Mouse (Mus musculus): ENCODE data around the gene Sik3. TPM values are rescaled to one million over a fixed set of nuclear protein-coding genes. Genes with fewer than 3 reads are reported as not detected.

Gene Sik3
- polyA plus RNA-seq, 1 experiment from 2014 or later: 13.6 TPM

DNA sequence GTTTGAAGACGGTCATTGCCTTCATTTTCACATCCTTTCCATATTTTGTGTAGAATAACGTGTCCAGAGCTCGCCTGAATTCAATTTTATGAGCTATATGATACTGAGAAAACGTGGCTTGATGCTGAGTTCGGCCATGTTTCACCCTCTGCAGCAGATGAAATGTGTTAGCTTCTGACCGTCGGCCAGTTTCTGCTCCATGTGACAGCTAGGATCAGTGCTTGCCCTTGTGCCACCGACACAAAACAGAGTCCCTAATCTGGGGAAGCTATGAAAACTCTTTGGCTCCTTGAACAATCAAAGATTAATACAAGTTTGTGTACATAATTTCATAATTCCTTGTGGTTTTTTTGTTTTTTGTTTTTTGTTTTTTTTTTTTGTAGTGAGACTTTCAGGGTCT, 178.6 kb downstream of the Sik3 start:
- H3K4me2 ChIP-seq: no peak overlapping the region
- ATAC-seq (replicated peaks): no peak
- no peak overlapping the region for H3K27ac ChIP-seq
- no peaks in the 10 kb centered on the region for H3K27me3 ChIP-seq (replicated peaks)
- H3K4me3 ChIP-seq: no peak overlapping the region
- peaks cover 5% of the 10 kb centered on the region; the same call in 1 of the 2 replicates for H3K36me3 ChIP-seq (replicated peaks)
- H3K9me3 ChIP-seq: no peaks in the 10 kb centered on the region
- no peak overlapping the region for H3K9ac ChIP-seq
- WGBS: 74% methylated on average over 8 of the region's 8 CpGs
- H3K4me1 ChIP-seq: 0 out of 2 replicates have a peak, but pooled peaks cover 4% of the 10 kb centered on the region

GRCm38 (mm10) chr9:46191644-46192043, 179.0 kb downstream of the Sik3 start:
- ATAC-seq (replicated peaks): no peak
- no peak overlapping the region for H3K9ac ChIP-seq

DNA sequence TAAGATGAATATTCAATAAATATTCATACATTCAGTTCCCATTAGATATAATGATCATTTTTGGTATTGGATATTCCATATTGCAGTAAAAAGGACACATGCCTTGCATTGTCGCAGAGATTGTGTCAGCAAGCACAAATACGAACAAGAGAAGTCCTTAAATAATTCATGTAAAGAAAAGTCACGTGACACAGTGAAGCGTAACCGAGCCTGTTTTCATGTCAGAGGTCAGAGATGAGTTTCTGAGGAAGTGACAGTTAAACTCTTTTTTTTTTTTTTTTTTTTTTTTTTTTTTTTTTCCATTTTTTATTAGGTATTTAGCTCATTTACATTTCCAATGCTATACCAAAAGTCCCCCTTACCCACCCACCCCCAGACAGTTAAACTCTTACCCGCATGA, 180.0 kb downstream of the Sik3 start:
- ATAC-seq (replicated peaks): no peak
- H3K4me1 ChIP-seq: 0 out of 2 replicates have a peak, but pooled peaks cover 4% of the 10 kb centered on the region
- H3K4me3 ChIP-seq: no peak overlapping the region
- H3K9me3 ChIP-seq: no peaks in the 10 kb centered on the region
- no peak overlapping the region for H3K27ac ChIP-seq
- no peak overlapping the region for H3K9ac ChIP-seq
- H3K36me3 ChIP-seq (replicated peaks): peaks cover 5% of the 10 kb centered on the region; the same call in 1 of the 2 replicates
- H3K4me2 ChIP-seq: no peak overlapping the region
- WGBS: 58% methylated on average over 6 of the region's 6 CpGs
- H3K27me3 ChIP-seq (replicated peaks): no peaks in the 10 kb centered on the region

More at GRCm38 (mm10) chr9:46191644-46192043, 179.0 kb downstream of the Sik3 start:
- Histone ChIP-seq H3K36me3 (replicated peaks) (peaks cover 5% of the 10 kb centered on the region; the same call in 1 of the 2 replicates), H3K4me2 (no peak overlapping the region), H3K4me1 (0 out of 2 replicates have a peak, but pooled peaks cover 4% of the 10 kb centered on the region), H3K27ac (no peak overlapping the region), H3K9me3 (no peaks in the 10 kb centered on the region), H3K4me3 (no peak overlapping the region), H3K27me3 (replicated peaks) (no peaks in the 10 kb centered on the region)
- WGBS: 17% methylated on average over 1 of the region's 1 CpGs

GRCm38 (mm10) chr9:46194809-46195208, 182.2 kb downstream of the Sik3 start:
- Histone ChIP-seq H3K4me3 (no peak overlapping the region), H3K9ac (no peak overlapping the region), H3K9me3 (no peaks in the 10 kb centered on the region), H3K4me2 (no peak overlapping the region), H3K27me3 (replicated peaks) (no peaks in the 10 kb centered on the region), H3K27ac (no peak overlapping the region), H3K36me3 (replicated peaks) (peaks cover 15% of the 10 kb centered on the region), H3K4me1 (no peaks in the 10 kb centered on the region)
- WGBS: 95% methylated on average over 8 of the region's 9 CpGs
- ATAC-seq (replicated peaks): no peak

DNA sequence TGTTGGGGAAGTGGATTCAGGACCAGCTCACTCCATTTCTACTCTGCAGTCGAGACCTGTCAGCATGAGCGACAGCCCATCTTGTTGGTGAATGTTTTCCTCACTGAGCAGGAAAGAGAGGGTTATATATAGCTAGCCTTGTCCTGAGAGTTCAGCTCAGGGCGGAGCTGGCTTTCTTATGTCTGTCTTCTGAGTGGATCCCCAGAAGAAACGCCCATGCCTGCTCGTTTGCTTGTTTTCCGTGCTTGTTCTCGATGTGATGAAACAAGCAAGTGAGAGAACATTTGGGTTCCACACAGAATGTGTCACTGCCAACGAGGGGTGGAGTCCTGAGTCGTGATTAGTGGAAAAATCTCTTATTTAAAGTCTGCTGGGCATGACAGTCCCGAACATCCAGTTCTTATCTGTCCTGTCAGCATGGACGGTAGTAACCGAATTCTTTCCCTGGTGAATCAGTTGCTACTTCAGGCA, 184.1 kb downstream of the Sik3 start:
- no peak overlapping the region for H3K4me2 ChIP-seq
- WGBS: 84% methylated on average over 12 of the region's 12 CpGs

DNA sequence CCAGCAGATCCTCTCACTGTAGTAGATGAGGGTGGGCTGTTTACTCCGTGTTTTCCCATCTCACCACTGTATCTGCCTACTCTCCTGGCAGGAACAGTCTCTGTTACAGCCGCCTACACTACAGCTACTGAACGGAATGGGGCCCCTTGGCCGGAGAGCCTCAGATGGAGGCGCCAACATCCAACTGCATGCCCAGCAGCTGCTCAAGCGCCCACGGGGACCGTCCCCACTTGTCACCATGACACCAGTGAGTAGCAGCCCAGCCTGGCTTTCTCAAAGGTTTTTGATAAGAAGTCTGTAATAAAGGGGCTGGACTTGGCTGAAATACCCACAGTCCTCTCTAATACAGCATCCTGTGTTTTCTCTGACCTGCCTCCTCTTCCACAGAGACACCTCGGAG, 185.8 kb downstream of the Sik3 start:
- H3K36me3 ChIP-seq (replicated peaks): peaks cover 20% of the 10 kb centered on the region
- 87% methylated on average over 9 of the region's 9 CpGs for WGBS

More for the DNA sequence above, 184.1 kb downstream of the Sik3 start:
- Histone ChIP-seq H3K36me3 (replicated peaks) (peaks cover 15% of the 10 kb centered on the region), H3K27me3 (replicated peaks) (no peaks in the 10 kb centered on the region), H3K4me1 (no peaks in the 10 kb centered on the region), H3K4me3 (no peak overlapping the region), H3K9ac (no peak overlapping the region), H3K27ac (no peak overlapping the region), H3K9me3 (no peaks in the 10 kb centered on the region)
- no peak for ATAC-seq (replicated peaks)

GRCm38 (mm10) chr9:46198936-46199335, 186.3 kb downstream of the Sik3 start:
- Histone ChIP-seq H3K36me3 (replicated peaks) (peaks cover 20% of the 10 kb centered on the region), H3K9me3 (no peaks in the 10 kb centered on the region), H3K27me3 (replicated peaks) (no peaks in the 10 kb centered on the region), H3K4me3 (no peak overlapping the region), H3K27ac (no peak overlapping the region), H3K4me2 (no peak overlapping the region), H3K9ac (no peak overlapping the region), H3K4me1 (no peaks in the 10 kb centered on the region)
- no peak for ATAC-seq (replicated peaks)
- 88% methylated on average over 7 of the region's 7 CpGs for WGBS

More for the DNA sequence above, 185.8 kb downstream of the Sik3 start:
- H3K4me1 ChIP-seq: no peaks in the 10 kb centered on the region
- H3K9me3 ChIP-seq: no peaks in the 10 kb centered on the region
- H3K27ac ChIP-seq: no peak overlapping the region
- no peak for ATAC-seq (replicated peaks)
- H3K4me2 ChIP-seq: no peak overlapping the region
- no peak overlapping the region for H3K4me3 ChIP-seq
- H3K9ac ChIP-seq: no peak overlapping the region
- H3K27me3 ChIP-seq (replicated peaks): no peaks in the 10 kb centered on the region

DNA sequence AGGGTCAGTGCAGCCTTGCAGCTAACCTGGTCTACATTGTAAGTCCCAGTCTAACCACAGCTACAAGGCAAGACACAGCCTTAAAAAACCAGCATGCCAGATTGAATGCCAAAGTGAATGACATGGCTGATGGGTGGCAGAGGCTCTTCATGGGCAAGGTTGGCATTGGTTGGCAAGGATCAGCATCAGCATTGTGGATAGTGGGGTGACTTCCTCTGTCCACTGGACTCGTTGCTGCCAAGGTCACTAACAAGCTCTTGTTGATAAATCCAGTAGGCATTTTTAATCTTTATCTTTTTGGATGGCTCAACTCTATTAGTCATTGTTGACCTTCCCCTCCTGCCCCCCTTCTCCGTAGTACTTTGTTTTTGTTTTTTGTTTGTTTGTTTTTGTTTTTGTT, 187.0 kb downstream of the Sik3 start:
- H3K27ac ChIP-seq: no peak overlapping the region
- H3K9ac ChIP-seq: no peak overlapping the region
- 91% methylated on average over 2 of the region's 2 CpGs for WGBS
- no peaks in the 10 kb centered on the region for H3K9me3 ChIP-seq
- no peaks in the 10 kb centered on the region for H3K4me1 ChIP-seq
- H3K4me3 ChIP-seq: no peak overlapping the region
- H3K4me2 ChIP-seq: no peak overlapping the region
- H3K27me3 ChIP-seq (replicated peaks): no peaks in the 10 kb centered on the region
- peaks cover 25% of the 10 kb centered on the region for H3K36me3 ChIP-seq (replicated peaks)
- ATAC-seq (replicated peaks): no peak

DNA sequence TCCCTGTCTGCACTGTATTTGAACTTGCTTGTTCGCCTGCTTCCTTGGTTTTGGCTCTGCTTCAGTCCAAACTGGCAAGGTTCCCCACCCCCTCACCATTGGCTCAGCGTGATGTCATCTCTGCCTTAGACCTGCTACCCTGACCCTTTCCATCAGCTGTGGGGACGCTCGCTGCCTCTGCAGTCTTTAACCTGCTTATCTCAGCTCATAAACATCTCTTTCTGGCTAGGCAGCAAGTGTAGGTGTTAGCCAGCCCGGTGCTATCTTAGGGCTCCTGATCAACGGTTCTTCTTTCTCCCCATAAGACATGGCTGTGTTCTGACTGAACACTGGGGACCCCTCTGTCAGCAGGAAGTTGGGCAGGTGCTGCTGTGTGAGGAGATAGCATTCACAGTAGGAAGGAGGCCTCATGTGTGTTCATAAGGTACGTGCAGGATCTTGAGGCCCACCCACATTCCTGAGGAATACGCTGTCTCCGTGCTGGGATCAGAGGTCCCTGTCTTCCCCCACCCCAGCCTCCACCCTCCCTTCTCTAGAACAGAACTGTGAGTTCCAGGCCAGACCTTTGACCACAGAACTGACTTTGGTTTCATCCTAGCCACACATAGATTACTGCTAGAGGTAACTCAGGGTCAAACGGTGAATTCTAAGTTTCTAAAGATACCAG, 194.3 kb downstream of the Sik3 start:
- H3K9me3 ChIP-seq: no peaks in the 10 kb centered on the region
- H3K27ac ChIP-seq: no peak overlapping the region
- H3K4me1 ChIP-seq: no peaks in the 10 kb centered on the region
- WGBS: 92% methylated on average over 10 of the region's 10 CpGs
- no peak overlapping the region for H3K4me3 ChIP-seq
- peaks cover 22% of the 10 kb centered on the region for H3K36me3 ChIP-seq (replicated peaks)
- no peak overlapping the region for H3K9ac ChIP-seq
- no peak for ATAC-seq (replicated peaks)
- H3K27me3 ChIP-seq (replicated peaks): no peaks in the 10 kb centered on the region
- H3K4me2 ChIP-seq: no peak overlapping the region

- H3K36me3 ChIP-seq (replicated peaks): peaks cover 24% of the 10 kb centered on the region
- no peak overlapping the region for H3K4me2 ChIP-seq
- no peak overlapping the region for H3K27ac ChIP-seq
- no peak overlapping the region for H3K4me3 ChIP-seq
- no peaks in the 10 kb centered on the region for H3K4me1 ChIP-seq
- H3K9ac ChIP-seq: no peak overlapping the region
- no peak for ATAC-seq (replicated peaks)
- WGBS: 95% methylated on average over 6 of the region's 6 CpGs
- no peaks in the 10 kb centered on the region for H3K27me3 ChIP-seq (replicated peaks)
- no peaks in the 10 kb centered on the region for H3K9me3 ChIP-seq
Measured at GRCm38 (mm10) chr9:46207501-46207869, 194.9 kb downstream of the Sik3 start.

DNA sequence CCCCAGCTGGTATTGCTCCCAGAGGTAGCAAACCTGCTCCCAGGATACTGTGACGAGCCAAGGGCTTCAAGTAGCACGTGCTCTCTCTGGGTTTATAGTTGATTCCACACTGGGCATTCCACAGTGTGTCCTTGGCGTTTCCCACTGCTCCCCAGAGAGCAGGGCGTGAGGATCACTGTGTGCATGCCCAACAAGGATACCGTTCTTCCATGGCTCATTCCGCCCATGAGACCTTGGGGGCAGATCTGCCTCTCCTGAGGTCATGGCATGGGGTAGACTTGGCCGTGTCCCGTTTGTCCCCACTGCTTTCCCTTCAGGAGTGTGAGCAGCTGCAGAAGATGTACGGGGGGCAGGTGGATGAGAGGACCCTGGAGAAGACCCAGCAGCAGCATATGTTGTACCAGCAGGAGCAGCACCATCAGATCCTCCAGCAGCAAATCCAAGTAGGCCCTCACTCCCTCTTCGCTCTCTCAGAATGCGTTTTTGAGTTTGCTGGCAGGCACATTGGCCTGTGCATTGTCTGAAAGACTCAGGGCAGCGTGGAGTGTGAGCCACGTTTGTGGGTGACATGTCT, 195.9 kb downstream of the Sik3 start:
- WGBS: 88% methylated on average over 13 of the region's 13 CpGs
- peaks cover 26% of the 10 kb centered on the region for H3K36me3 ChIP-seq (replicated peaks)
- no peak for ATAC-seq (replicated peaks)

DNA sequence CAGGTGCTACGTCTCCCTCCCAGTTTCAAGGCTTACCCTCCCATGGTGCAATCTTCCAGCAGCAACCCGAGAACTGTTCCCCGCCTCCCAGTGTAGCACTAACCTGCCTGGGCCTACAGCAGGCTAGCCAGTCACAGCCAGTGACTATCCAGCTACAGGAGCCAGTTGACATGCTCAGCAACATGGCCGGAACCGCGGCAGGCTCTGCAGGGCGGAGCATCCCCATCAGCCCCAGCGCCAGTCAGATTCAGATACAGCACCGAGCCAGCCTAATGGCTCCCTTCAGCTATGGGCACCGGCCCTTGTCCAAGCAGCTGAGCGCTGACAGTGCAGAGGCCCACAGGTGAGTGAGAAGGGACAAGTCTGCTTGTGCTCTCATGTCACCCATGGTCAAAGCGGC, 197.9 kb downstream of the Sik3 start:
- Histone ChIP-seq H3K4me3 (no peak overlapping the region), H3K36me3 (replicated peaks) (peaks cover 21% of the 10 kb centered on the region), H3K4me2 (no peak overlapping the region), H3K9me3 (no peaks in the 10 kb centered on the region), H3K27ac (no peak overlapping the region), H3K4me1 (no peaks in the 10 kb centered on the region), H3K9ac (no peak overlapping the region), H3K27me3 (replicated peaks) (no peaks in the 10 kb centered on the region)
- ATAC-seq (replicated peaks): no peak
- WGBS: 96% methylated on average over 12 of the region's 12 CpGs

More for the DNA sequence above, 195.9 kb downstream of the Sik3 start:
- H3K4me2 ChIP-seq: no peak overlapping the region
- no peak overlapping the region for H3K9ac ChIP-seq
- H3K4me1 ChIP-seq: no peaks in the 10 kb centered on the region
- H3K27me3 ChIP-seq (replicated peaks): no peaks in the 10 kb centered on the region
- no peak overlapping the region for H3K27ac ChIP-seq
- no peaks in the 10 kb centered on the region for H3K9me3 ChIP-seq
- H3K4me3 ChIP-seq: no peak overlapping the region

- Histone ChIP-seq H3K27me3 (replicated peaks) (no peaks in the 10 kb centered on the region), H3K9me3 (no peaks in the 10 kb centered on the region), H3K4me3 (no peak overlapping the region), H3K4me2 (no peak overlapping the region), H3K36me3 (replicated peaks) (peaks cover 14% of the 10 kb centered on the region), H3K4me1 (no peaks in the 10 kb centered on the region), H3K27ac (no peak overlapping the region), H3K9ac (no peak overlapping the region)
- over 99% methylated on average over 4 of the region's 4 CpGs for WGBS
- ATAC-seq (replicated peaks): no peak
Measured at GRCm38 (mm10) chr9:46214276-46214675, 201.7 kb downstream of the Sik3 start.
